In genomic region chr11:81270518-81270917, GRCm38 (mm10) we compare ENCODE assay signal across 20 mouse cellular contexts.
DNase-seq lines count a peak whose midpoint lies in the region; ATAC-seq and TF ChIP-seq lines count a peak whose summit lies in the region.
"Had no signal": no experiment of that assay in that cellular context is flagged by ENCODE, and none has a peak within 500 bp of the region (broad histone marks: within the 10 kb centered on the region; RNA-seq: fewer than 3 reads in every experiment).

No protein-coding gene starts in this region.

- WGBS in hindbrain, embryonic 15.5 days = 34% methylated on average over 7 of the region's 7 CpGs
- 77% methylated on average over 7 of the region's 7 CpGs for WGBS in hindbrain, embryonic 10.5 days
- WGBS in lung, embryonic 16.5 days = 38% methylated on average over 7 of the region's 7 CpGs
- WGBS in forebrain, postnatal 0 days = 28% methylated on average over 7 of the region's 7 CpGs

- peak; percentile 39 to 42 for DNase-seq in cerebellum, postnatal 10 days
- no peak for DNase-seq in cerebellum, postnatal 25 days
- no peak for DNase-seq in hindbrain, embryonic 10.5 days (ENCODE audit: low spot score)
- no peak for DNase-seq in lung, postnatal 14 days
- peak; percentile 42 for DNase-seq in forebrain, postnatal 0 days
- no peak for DNase-seq in testis, postnatal 14 days (ENCODE audit: low spot score)
- DNase-seq: cerebellum, adult 9-11 months; liver, embryonic 13.5 days; lung, postnatal 10 days; spleen, adult 18-20 months; thymus, adult 2 months had no signal

- no peak for TF ChIP-seq CTCF in forebrain, postnatal 0 days (IDR thresholded peaks at IDR 0.05; ENCODE audit: low read depth)

- no peaks in the 10 kb centered on the region for H3K9me3 ChIP-seq in hindbrain, embryonic 15.5 days
- H3K9me3 ChIP-seq in hindbrain, embryonic 10.5 days = no peaks in the 10 kb centered on the region
- H3K9me3 ChIP-seq in lung, embryonic 16.5 days (ENCODE audit: control insufficient read depth, low read length) = no peaks in the 10 kb centered on the region
- H3K9me3 ChIP-seq in forebrain, postnatal 0 days (ENCODE audit: low read length) = 0 out of 2 replicates have a peak, but pooled peaks cover 4% of the 10 kb centered on the region
- H3K9me3 ChIP-seq: embryonic facial prominence, embryonic 12.5 days; intestine, embryonic 15.5 days; liver, embryonic 13.5 days; midbrain, embryonic 12.5 days had no signal

- peak; percentile 42; the same call in 1 of the 2 replicates for ATAC-seq in hindbrain, embryonic 15.5 days (ENCODE audit: low FRiP score, low read depth)
- peak; percentile 43; the same call in 1 of the 2 replicates for ATAC-seq in lung, embryonic 16.5 days (ENCODE audit: low read depth)
- no peak for ATAC-seq in forebrain, postnatal 0 days
- ATAC-seq: CD4-positive, CD25-positive, alpha-beta regulatory T cell, adult 4 months; intestine, embryonic 15.5 days had no signal

- no peaks in the 10 kb centered on the region for H3K36me3 ChIP-seq in hindbrain, embryonic 15.5 days
- H3K36me3 ChIP-seq in hindbrain, embryonic 10.5 days = no peaks in the 10 kb centered on the region
- H3K36me3 ChIP-seq in lung, embryonic 16.5 days (ENCODE audit: control insufficient read depth, insufficient read depth, low read length) = no peaks in the 10 kb centered on the region
- no peaks in the 10 kb centered on the region for H3K36me3 ChIP-seq in forebrain, postnatal 0 days (ENCODE audit: insufficient read depth)
- H3K36me3 ChIP-seq: embryonic facial prominence, embryonic 12.5 days; G1E; heart, embryonic 12.5 days; intestine, embryonic 15.5 days; liver, embryonic 13.5 days; midbrain, embryonic 12.5 days had no signal

- H3K9ac ChIP-seq in hindbrain, embryonic 15.5 days = no peak overlapping the region
- no peak overlapping the region for H3K9ac ChIP-seq in lung, embryonic 16.5 days (ENCODE audit: low read length)
- H3K9ac ChIP-seq in forebrain, postnatal 0 days = no peak overlapping the region
- H3K9ac ChIP-seq: embryonic facial prominence, embryonic 12.5 days; heart, embryonic 12.5 days; intestine, embryonic 15.5 days; liver, embryonic 13.5 days; midbrain, embryonic 12.5 days had no signal

- H3K4me1 ChIP-seq in hindbrain, embryonic 15.5 days (replicated peaks) = peaks cover 12% of the 10 kb centered on the region
- 0 out of 2 replicates have a peak, but pooled peaks cover 4% of the 10 kb centered on the region for H3K4me1 ChIP-seq in hindbrain, embryonic 10.5 days (replicated peaks)
- H3K4me1 ChIP-seq in lung, embryonic 16.5 days (replicated peaks; ENCODE audit: control insufficient read depth, insufficient read depth, low read length) = 0 out of 2 replicates have a peak, but pooled peaks cover 3% of the 10 kb centered on the region
- H3K4me1 ChIP-seq in forebrain, postnatal 0 days (ENCODE audit: insufficient read depth) = peaks cover 9% of the 10 kb centered on the region; the same call in 1 of the 2 replicates
- H3K4me1 ChIP-seq: embryonic facial prominence, embryonic 12.5 days; heart, embryonic 12.5 days; intestine, embryonic 15.5 days; liver, embryonic 13.5 days had no signal

- no peak overlapping the region for H3K4me3 ChIP-seq in hindbrain, embryonic 15.5 days
- no peak overlapping the region for H3K4me3 ChIP-seq in hindbrain, embryonic 10.5 days
- no peak overlapping the region for H3K4me3 ChIP-seq in lung, embryonic 16.5 days (ENCODE audit: low read length)
- no peak overlapping the region for H3K4me3 ChIP-seq in forebrain, postnatal 0 days (ENCODE audit: low read depth, low read length)
- H3K4me3 ChIP-seq: embryonic facial prominence, embryonic 12.5 days; heart, embryonic 12.5 days; intestine, embryonic 15.5 days; layer of hippocampus, adult 2 months; liver, embryonic 13.5 days; midbrain, embryonic 12.5 days had no signal

- no peak overlapping the region for H3K27ac ChIP-seq in hindbrain, embryonic 15.5 days (replicated peaks)
- H3K27ac ChIP-seq in hindbrain, embryonic 10.5 days = no peak overlapping the region
- H3K27ac ChIP-seq in lung, embryonic 16.5 days (ENCODE audit: low read length) = no peak overlapping the region
- H3K27ac ChIP-seq in forebrain, postnatal 0 days (ENCODE audit: low read depth, low read length) = no peak overlapping the region
- H3K27ac ChIP-seq: embryonic facial prominence, embryonic 12.5 days; intestine, embryonic 15.5 days; layer of hippocampus, adult 2 months; liver, embryonic 13.5 days; midbrain, embryonic 12.5 days had no signal

- H3K27me3 ChIP-seq in hindbrain, embryonic 15.5 days = no peaks in the 10 kb centered on the region
- H3K27me3 ChIP-seq in hindbrain, embryonic 10.5 days (ENCODE audit: insufficient read depth, poor library complexity, severe bottlenecking) = no peaks in the 10 kb centered on the region
- H3K27me3 ChIP-seq in lung, embryonic 16.5 days (ENCODE audit: control insufficient read depth, insufficient read depth, low read depth, low read length) = no peaks in the 10 kb centered on the region
- no peaks in the 10 kb centered on the region for H3K27me3 ChIP-seq in forebrain, postnatal 0 days (ENCODE audit: insufficient read depth, low read length)
- H3K27me3 ChIP-seq: embryonic facial prominence, embryonic 12.5 days; heart, embryonic 12.5 days; intestine, embryonic 15.5 days; liver, embryonic 13.5 days; midbrain, embryonic 12.5 days had no signal

- H3K4me2 ChIP-seq in hindbrain, embryonic 15.5 days = no peak overlapping the region
- no peak overlapping the region for H3K4me2 ChIP-seq in lung, embryonic 16.5 days (ENCODE audit: low read depth, low read length)
- H3K4me2 ChIP-seq in forebrain, postnatal 0 days (ENCODE audit: low read depth) = no peak overlapping the region
- H3K4me2 ChIP-seq: embryonic facial prominence, embryonic 12.5 days; heart, embryonic 12.5 days; intestine, embryonic 15.5 days; liver, embryonic 13.5 days; midbrain, embryonic 12.5 days had no signal

Comparison
In these comparisons a context has a peak if more than half of its experiments do, and no peak if none do; other contexts are left out.
1. DNase-seq: peak in cerebellum, postnatal 10 days (2 of 2) and forebrain, postnatal 0 days (single experiment); none in cerebellum, postnatal 25 days (0 of 2), hindbrain, embryonic 10.5 days (single experiment), lung, postnatal 14 days (single experiment) and testis, postnatal 14 days (single experiment).